Mouse (Mus musculus) hindbrain, embryonic 15.5 days (tissue): ENCODE measurements at regions not wholly inside any gene's neighbourhood (a gene's known extent, or its start where the extent isn't known, plus 50 kb on each side); places are given as distances from the start of the nearest gene placed in this dataset.

Source experiments
- ATAC-seq: fragments of 200-750 bp; cut with Nextera tagmentation; 2 replicates; pipeline ENCODE4 v1.8.0; 2017; ENCODE audit warnings: low read depth, moderate number of reproducible peaks, moderate TSS enrichment; ENCODE audit not compliant: low FRiP score
- H3K27ac ChIP-seq: fragments of 300-500 bp; sonication (generic); replicated peaks from 2 replicates; pipeline ENCODE4 v1.5.1; 2015; ENCODE audit warnings: mild to moderate bottlenecking, inconsistent platforms
- H3K27me3 ChIP-seq: fragments of 300-500 bp; sonication (generic); 2 replicates; pipeline ENCODE4 v1.6.1; 2015; ENCODE audit warnings: control low read depth, inconsistent platforms
- H3K36me3 ChIP-seq: fragments of 300-500 bp; sonication (generic); 2 replicates; pipeline ENCODE4 v1.6.1; 2015; ENCODE audit warnings: control low read depth, inconsistent platforms
- H3K4me1 ChIP-seq: fragments of 300-500 bp; sonication (generic); replicated peaks from 2 replicates; pipeline ENCODE4 v1.6.1; 2015; ENCODE audit warnings: control low read depth, inconsistent platforms
- H3K4me2 ChIP-seq: fragments of 300-500 bp; sonication (generic); 2 replicates; pipeline ENCODE4 v1.6.1; 2015; ENCODE audit warnings: moderate library complexity, mild to moderate bottlenecking, inconsistent platforms
- H3K4me3 ChIP-seq: fragments of 300-500 bp; sonication (generic); 2 replicates; pipeline ENCODE4 v1.5.1; 2015; ENCODE audit warnings: mild to moderate bottlenecking, inconsistent platforms
- H3K9ac ChIP-seq: fragments of 300-500 bp; sonication (generic); 2 replicates; pipeline ENCODE4 v1.6.1; 2015; ENCODE audit warnings: inconsistent platforms
- H3K9me3 ChIP-seq: fragments of 300-500 bp; sonication (generic); 2 replicates; pipeline ENCODE4 v1.6.1; 2016; ENCODE audit warnings: control low read depth, inconsistent platforms
- WGBS: fragments of 180-500 bp; shearing (Covaris S2); methylation state at CpG from one replicate; pipeline ENCODE4 v1.1.7; 2015; 5-methylcytosine and 5-hydroxymethylcytosine counted together

- no peak overlapping the region for H3K9ac ChIP-seq
- 72% methylated on average over 8 of the region's 8 CpGs for WGBS
- no peak overlapping the region for H3K4me3 ChIP-seq
- H3K4me2 ChIP-seq: no peak overlapping the region
- no peaks in the 10 kb centered on the region for H3K36me3 ChIP-seq
- no peak for ATAC-seq
- no peak overlapping the region for H3K27ac ChIP-seq
- H3K4me1 ChIP-seq: peaks cover 3% of the 10 kb centered on the region; the same call in 1 of the 2 replicates
- H3K9me3 ChIP-seq: no peaks in the 10 kb centered on the region
- no peaks in the 10 kb centered on the region for H3K27me3 ChIP-seq
These were observed 53.2 kb downstream of the Gm815 start for GRCm38 (mm10) chr19:26938911-26939310.

GRCm38 (mm10) chr19:26944006-26944405 is 58.3 kb downstream of the Gm815 start:
- H3K36me3 ChIP-seq: no peaks in the 10 kb centered on the region
- H3K4me1 ChIP-seq: no peaks in the 10 kb centered on the region
- H3K27me3 ChIP-seq: no peaks in the 10 kb centered on the region
- no peak overlapping the region for H3K4me2 ChIP-seq
- no peak overlapping the region for H3K4me3 ChIP-seq
- no peaks in the 10 kb centered on the region for H3K9me3 ChIP-seq
- no peak overlapping the region for H3K9ac ChIP-seq
- H3K27ac ChIP-seq: no peak overlapping the region
- WGBS: 91% methylated on average over 2 of the region's 2 CpGs
- ATAC-seq: no peak

GRCm38 (mm10) chr19:26946562-26946961 is 60.9 kb downstream of the Gm815 start:
- WGBS: 83% methylated on average over 3 of the region's 3 CpGs
- Histone ChIP-seq H3K9ac (no peak overlapping the region), H3K36me3 (no peaks in the 10 kb centered on the region)

GRCm38 (mm10) chr19:26948479-26948878 is 62.8 kb downstream of the Gm815 start:
- Histone ChIP-seq H3K27me3 (no peaks in the 10 kb centered on the region), H3K4me3 (no peak overlapping the region), H3K4me1 (no peaks in the 10 kb centered on the region), H3K9me3 (no peaks in the 10 kb centered on the region), H3K36me3 (no peaks in the 10 kb centered on the region), H3K9ac (no peak overlapping the region), H3K27ac (no peak overlapping the region), H3K4me2 (no peak overlapping the region)
- WGBS: 96% methylated on average over 2 of the region's 2 CpGs
- no peak for ATAC-seq

More at GRCm38 (mm10) chr19:26946562-26946961, 60.9 kb downstream of the Gm815 start:
- H3K27ac ChIP-seq: no peak overlapping the region
- ATAC-seq: no peak
- H3K4me3 ChIP-seq: no peak overlapping the region
- no peak overlapping the region for H3K4me2 ChIP-seq
- H3K4me1 ChIP-seq: no peaks in the 10 kb centered on the region
- H3K27me3 ChIP-seq: no peaks in the 10 kb centered on the region
- H3K9me3 ChIP-seq: no peaks in the 10 kb centered on the region

GRCm38 (mm10) chr19:26949153-26949552 is 63.5 kb downstream of the Gm815 start:
- no peaks in the 10 kb centered on the region for H3K9me3 ChIP-seq
- ATAC-seq: no peak
- no peaks in the 10 kb centered on the region for H3K27me3 ChIP-seq
- H3K4me1 ChIP-seq: no peaks in the 10 kb centered on the region
- no peaks in the 10 kb centered on the region for H3K36me3 ChIP-seq
- H3K4me3 ChIP-seq: no peak overlapping the region
- no peak overlapping the region for H3K4me2 ChIP-seq
- H3K9ac ChIP-seq: no peak overlapping the region
- H3K27ac ChIP-seq: no peak overlapping the region
- WGBS: 77% methylated on average over 4 of the region's 4 CpGs

GRCm38 (mm10) chr19:26953348-26953747 is 67.7 kb downstream of the Gm815 start:
- 63% methylated on average over 8 of the region's 8 CpGs for WGBS
- H3K27me3 ChIP-seq: no peaks in the 10 kb centered on the region
- no peak overlapping the region for H3K4me2 ChIP-seq
- H3K9me3 ChIP-seq: no peaks in the 10 kb centered on the region
- no peak overlapping the region for H3K4me3 ChIP-seq
- 0 out of 2 replicates have a peak, but pooled peaks have one; percentile 61 for ATAC-seq
- H3K9ac ChIP-seq: no peak overlapping the region
- no peaks in the 10 kb centered on the region for H3K36me3 ChIP-seq
- no peaks in the 10 kb centered on the region for H3K4me1 ChIP-seq
- no peak overlapping the region for H3K27ac ChIP-seq

- Histone ChIP-seq H3K9me3 (no peaks in the 10 kb centered on the region), H3K27ac (no peak overlapping the region), H3K4me3 (no peak overlapping the region), H3K27me3 (no peaks in the 10 kb centered on the region), H3K9ac (no peak overlapping the region), H3K4me1 (no peaks in the 10 kb centered on the region), H3K36me3 (no peaks in the 10 kb centered on the region), H3K4me2 (no peak overlapping the region)
- ATAC-seq: no peak
- WGBS: 89% methylated on average over 6 of the region's 6 CpGs
These were observed 80.5 kb downstream of the Gm815 start for GRCm38 (mm10) chr19:26966055-26966760.

- 64% methylated on average over 1 of the region's 1 CpGs for WGBS
- Histone ChIP-seq H3K36me3 (no peaks in the 10 kb centered on the region), H3K9ac (no peak overlapping the region), H3K27me3 (no peaks in the 10 kb centered on the region), H3K4me1 (peaks cover 13% of the 10 kb centered on the region), H3K27ac (no peak overlapping the region), H3K9me3 (no peaks in the 10 kb centered on the region), H3K4me3 (no peak overlapping the region), H3K4me2 (no peak overlapping the region)
- no peak for ATAC-seq
These were observed 87.4 kb downstream of the Gm815 start for GRCm38 (mm10) chr19:26973058-26973457.

GRCm38 (mm10) chr19:26973773-26974548 is 88.3 kb downstream of the Gm815 start:
- no peak overlapping the region for H3K4me3 ChIP-seq
- H3K27ac ChIP-seq: no peak overlapping the region
- no peaks in the 10 kb centered on the region for H3K27me3 ChIP-seq
- H3K9ac ChIP-seq: no peak overlapping the region
- peaks cover 18% of the 10 kb centered on the region for H3K4me1 ChIP-seq
- 79% methylated on average over 6 of the region's 6 CpGs for WGBS
- no peaks in the 10 kb centered on the region for H3K9me3 ChIP-seq
- no peak overlapping the region for H3K4me2 ChIP-seq
- no peak for ATAC-seq
- H3K36me3 ChIP-seq: no peaks in the 10 kb centered on the region

GRCm38 (mm10) chr19:26974576-26975204 is 89.0 kb downstream of the Gm815 start:
- Histone ChIP-seq H3K27me3 (no peaks in the 10 kb centered on the region), H3K27ac (no peak overlapping the region), H3K9ac (no peak overlapping the region), H3K4me2 (no peak overlapping the region), H3K4me1 (peaks cover 18% of the 10 kb centered on the region), H3K9me3 (no peaks in the 10 kb centered on the region), H3K4me3 (no peak overlapping the region), H3K36me3 (no peaks in the 10 kb centered on the region)
- ATAC-seq: no peak
- 97% methylated on average over 3 of the region's 3 CpGs for WGBS

GRCm38 (mm10) chr19:26976604-26977322 is 91.1 kb downstream of the Gm815 start:
- H3K9me3 ChIP-seq: no peaks in the 10 kb centered on the region
- H3K4me2 ChIP-seq: no peak overlapping the region
- 37% methylated on average over 7 of the region's 7 CpGs for WGBS
- H3K36me3 ChIP-seq: no peaks in the 10 kb centered on the region
- 0 out of 2 replicates have a peak, but pooled peaks have one; percentile 33 for ATAC-seq
- H3K9ac ChIP-seq: no peak overlapping the region
- H3K27me3 ChIP-seq: no peaks in the 10 kb centered on the region
- no peak overlapping the region for H3K4me3 ChIP-seq
- H3K27ac ChIP-seq: no peak overlapping the region
- H3K4me1 ChIP-seq: peaks cover 18% of the 10 kb centered on the region
